Mouse (Mus musculus): ENCODE results near the gene Ripk3. TPM values are rescaled to one million over a fixed set of nuclear protein-coding genes. Genes with fewer than 3 reads are reported as not detected.

Gene Ripk3
- 0.39 and 0.60 TPM in 2 replicates for polyA plus RNA-seq (2012; rRNA removed)

- H3K4me3 ChIP-seq (replicated peaks; ENCODE audit: insufficient read depth, low read depth, low read length): no peak within 1 kb of the TSS
- TF ChIP-seq CTCF (IDR thresholded peaks at IDR 0.05; ENCODE audit: borderline replicate concordance, insufficient read depth, low read depth, low read length) (no peak), POLR2A (IDR thresholded peaks at IDR 0.05; ENCODE audit: borderline replicate concordance, insufficient read depth, low read length) (no peak)
- WGBS: 7% methylated on average over 40 of the region's 40 CpGs
- no peaks in the 10 kb centered on the region for H3K4me1 ChIP-seq (ENCODE audit: control insufficient read depth, insufficient read depth, low read length)
- no peaks in the 10 kb centered on the region; the same call in 1 of the 2 replicates for H3K27me3 ChIP-seq (ENCODE audit: control insufficient read depth, insufficient read depth, low read length)
- no peak for DNase-seq
- H3K27ac ChIP-seq (ENCODE audit: insufficient read depth, low read length): no peak within 1 kb of the TSS
Measured at GRCm38 (mm10) chr14:55788256-55789050, at the start of gene Ripk3. Gene Ripk3, minus strand, starts transcription at chr14:55788865.

- TF ChIP-seq POLR2A (IDR thresholded peaks at IDR 0.05; ENCODE audit: borderline replicate concordance, insufficient read depth, low read length): no peak
- TF ChIP-seq CTCF (IDR thresholded peaks at IDR 0.05; ENCODE audit: borderline replicate concordance, insufficient read depth, low read depth, low read length): no peak
- Histone ChIP-seq H3K4me3 (replicated peaks; ENCODE audit: insufficient read depth, low read depth, low read length) (no peak overlapping the region), H3K27ac (ENCODE audit: insufficient read depth, low read length) (no peak overlapping the region), H3K4me1 (ENCODE audit: control insufficient read depth, insufficient read depth, low read length) (no peaks in the 10 kb centered on the region), H3K27me3 (ENCODE audit: control insufficient read depth, insufficient read depth, low read length) (no peaks in the 10 kb centered on the region)
- 92% methylated on average over 5 of the region's 5 CpGs for whole genome bisulfite sequencing
- no peak for DNase-seq
Measured at GRCm38 (mm10) chr14:55838312-55838711, 49.6 kb upstream of the Ripk3 start.

- Histone ChIP-seq H3K27me3 (ENCODE audit: control insufficient read depth, insufficient read depth, low read length) (no peaks in the 10 kb centered on the region), H3K4me1 (ENCODE audit: control insufficient read depth, insufficient read depth, low read length) (no peaks in the 10 kb centered on the region), H3K4me3 (replicated peaks; ENCODE audit: insufficient read depth, low read depth, low read length) (no peak overlapping the region), H3K27ac (ENCODE audit: insufficient read depth, low read length) (no peak overlapping the region)
- no peak for DNase-seq
- WGBS: 65% methylated on average over 5 of the region's 5 CpGs
- no peak for TF ChIP-seq CTCF (IDR thresholded peaks at IDR 0.05; ENCODE audit: borderline replicate concordance, insufficient read depth, low read depth, low read length)
- no peak for TF ChIP-seq POLR2A (IDR thresholded peaks at IDR 0.05; ENCODE audit: borderline replicate concordance, insufficient read depth, low read length)
Measured at GRCm38 (mm10) chr14:55834808-55835533, 46.3 kb upstream of the Ripk3 start.

- Histone ChIP-seq H3K27ac (ENCODE audit: insufficient read depth, low read length) (no peak overlapping the region), H3K27me3 (ENCODE audit: control insufficient read depth, insufficient read depth, low read length) (no peaks in the 10 kb centered on the region), H3K4me1 (ENCODE audit: control insufficient read depth, insufficient read depth, low read length) (no peaks in the 10 kb centered on the region), H3K4me3 (replicated peaks; ENCODE audit: insufficient read depth, low read depth, low read length) (no peak overlapping the region)
- no peak for DNase-seq
- TF ChIP-seq POLR2A (IDR thresholded peaks at IDR 0.05; ENCODE audit: borderline replicate concordance, insufficient read depth, low read length) (no peak), CTCF (IDR thresholded peaks at IDR 0.05; ENCODE audit: borderline replicate concordance, insufficient read depth, low read depth, low read length) (no peak)
- WGBS: 79% methylated on average over 4 of the region's 4 CpGs
Measured at GRCm38 (mm10) chr14:55833126-55833525, 44.5 kb upstream of the Ripk3 start.

- H3K27ac ChIP-seq (ENCODE audit: insufficient read depth, low read length): no peak overlapping the region
- peaks cover 3% of the 10 kb centered on the region; the same call in 1 of the 2 replicates for H3K27me3 ChIP-seq (ENCODE audit: control insufficient read depth, insufficient read depth, low read length)
- WGBS: 92% methylated on average over 4 of the region's 4 CpGs
- H3K4me3 ChIP-seq (replicated peaks; ENCODE audit: insufficient read depth, low read depth, low read length): no peak overlapping the region
- H3K4me1 ChIP-seq (ENCODE audit: control insufficient read depth, insufficient read depth, low read length): no peaks in the 10 kb centered on the region
- no peak for TF ChIP-seq POLR2A (IDR thresholded peaks at IDR 0.05; ENCODE audit: borderline replicate concordance, insufficient read depth, low read length)
- no peak for TF ChIP-seq CTCF (IDR thresholded peaks at IDR 0.05; ENCODE audit: borderline replicate concordance, insufficient read depth, low read depth, low read length)
- no peak for DNase-seq
Measured at GRCm38 (mm10) chr14:55830331-55830730, 41.7 kb upstream of the Ripk3 start.

- Histone ChIP-seq H3K27ac (ENCODE audit: insufficient read depth, low read length) (no peak overlapping the region), H3K4me1 (ENCODE audit: control insufficient read depth, insufficient read depth, low read length) (no peaks in the 10 kb centered on the region), H3K27me3 (ENCODE audit: control insufficient read depth, insufficient read depth, low read length) (peaks cover 3% of the 10 kb centered on the region; the same call in 1 of the 2 replicates), H3K4me3 (replicated peaks; ENCODE audit: insufficient read depth, low read depth, low read length) (no peak overlapping the region)
- WGBS: 93% methylated on average over 16 of the region's 16 CpGs
- TF ChIP-seq POLR2A (IDR thresholded peaks at IDR 0.05; ENCODE audit: borderline replicate concordance, insufficient read depth, low read length): no peak
- no peak for TF ChIP-seq CTCF (IDR thresholded peaks at IDR 0.05; ENCODE audit: borderline replicate concordance, insufficient read depth, low read depth, low read length)
- no peak for DNase-seq
Measured at GRCm38 (mm10) chr14:55829854-55830253, 41.2 kb upstream of the Ripk3 start.

GRCm38 (mm10) chr14:55828716-55829263 lies 40.1 kb upstream of the Ripk3 start:
- no peak overlapping the region for H3K4me3 ChIP-seq (replicated peaks; ENCODE audit: insufficient read depth, low read depth, low read length)
- no peak for DNase-seq
- peaks cover 3% of the 10 kb centered on the region; the same call in 1 of the 2 replicates for H3K27me3 ChIP-seq (ENCODE audit: control insufficient read depth, insufficient read depth, low read length)
- H3K4me1 ChIP-seq (ENCODE audit: control insufficient read depth, insufficient read depth, low read length): no peaks in the 10 kb centered on the region
- H3K27ac ChIP-seq (ENCODE audit: insufficient read depth, low read length): no peak overlapping the region
- 76% methylated on average over 3 of the region's 3 CpGs for WGBS
- TF ChIP-seq POLR2A (IDR thresholded peaks at IDR 0.05; ENCODE audit: borderline replicate concordance, insufficient read depth, low read length) (no peak), CTCF (IDR thresholded peaks at IDR 0.05; ENCODE audit: borderline replicate concordance, insufficient read depth, low read depth, low read length) (no peak)
